Mouse (Mus musculus) kidney, postnatal 0 days (tissue): ENCODE measurements around the gene Nudt8. TPM values are rescaled to one million over a fixed set of nuclear protein-coding genes. Genes with fewer than 3 reads are reported as not detected.

Experiments used
- ATAC-seq: fragments of 200-750 bp; cut with Nextera tagmentation; replicated peaks from 2 replicates; pipeline ENCODE4 v1.8.0; 2017; ENCODE audit warnings: low read depth, moderate number of reproducible peaks, moderate TSS enrichment, moderate library complexity; ENCODE audit not compliant: low FRiP score
- DNase-seq: peaks from one replicate; pipeline ENCODE4 v3.0.0-alpha.2; 2016; ENCODE audit warnings: low spot score
- H3K27ac ChIP-seq: fragments of 300-500 bp; sonication (generic); 2 replicates; pipeline ENCODE4 v1.5.1; 2014; ENCODE audit warnings: mild to moderate bottlenecking
- H3K27me3 ChIP-seq: fragments of 300-500 bp; sonication (generic); 2 replicates; pipeline ENCODE4 v1.6.1; 2014; ENCODE audit warnings: low read length, mixed read lengths; ENCODE audit not compliant: insufficient read depth
- H3K36me3 ChIP-seq: fragments of 300-500 bp; sonication (generic); 2 replicates; pipeline ENCODE4 v1.6.1; 2014; ENCODE audit warnings: low read length, mixed read lengths; ENCODE audit not compliant: insufficient read depth
- H3K4me1 ChIP-seq: fragments of 300-500 bp; sonication (generic); replicated peaks from 2 replicates; pipeline ENCODE4 v1.6.1; 2014; ENCODE audit warnings: antibody characterized with exemption, low read length, mixed read lengths; ENCODE audit not compliant: insufficient read depth
- H3K4me2 ChIP-seq: fragments of 300-500 bp; sonication (generic); 2 replicates; pipeline ENCODE4 v1.6.1; 2014; ENCODE audit warnings: mild to moderate bottlenecking, low read length, moderate library complexity, mixed read lengths
- H3K4me3 ChIP-seq: fragments of 300-500 bp; sonication (generic); replicated peaks from 2 replicates; pipeline ENCODE4 v1.5.1; 2014; ENCODE audit warnings: low read depth, low read length
- H3K9ac ChIP-seq: fragments of 300-500 bp; sonication (generic); 2 replicates; pipeline ENCODE4 v1.6.1; 2014; ENCODE audit warnings: low read depth, low read length
- H3K9me3 ChIP-seq: fragments of 300-500 bp; sonication (generic); replicated peaks from 2 replicates; pipeline ENCODE4 v1.6.1; 2016; ENCODE audit warnings: low read length, inconsistent platforms, mixed read lengths
- CTCF ChIP-seq: IDR thresholded peaks from 2 replicates; pipeline ENCODE4 v1.5.1; 2016; ENCODE audit warnings: antibody characterized with exemption, low read depth, mild to moderate bottlenecking, moderate library complexity
- WGBS: fragments of 180-500 bp; shearing (Covaris S2); extraction: QIAGEN DNeasy Blood & Tissue Kit; methylation state at CpG from one replicate; pipeline ENCODE4 v1.1.7; 2014; 5-methylcytosine and 5-hydroxymethylcytosine counted together
- polyA plus RNA-seq: library from polyadenylated mRNA; unstranded; fragments of >200 nt; fragmentation: Nextera tagmentation; extraction: Ambion mirVana; gene quantifications from 2 replicates; pipeline ENCODE4 v1.2.1, GENCODE M21; 2015

The Nudt8 gene
- polyA plus RNA-seq, 1 experiment from 2014 or later = 52.2 TPM

- Histone ChIP-seq H3K9ac (no peak overlapping the region), H3K4me3 (no peak overlapping the region), H3K27ac (no peak overlapping the region), H3K4me2 (no peak overlapping the region), H3K36me3 (0 out of 2 replicates have a peak, but pooled peaks cover 3% of the 10 kb centered on the region), H3K27me3 (no peaks in the 10 kb centered on the region), H3K9me3 (no peaks in the 10 kb centered on the region), H3K4me1 (peaks cover 10% of the 10 kb centered on the region)
- ATAC-seq = no peak
- no peak for TF ChIP-seq CTCF
- DNase-seq = no peak
- 89% methylated on average over 3 of the region's 3 CpGs for WGBS
These were observed 8.8 kb upstream of the Nudt8 start for GRCm38 (mm10) chr19:3991562-3991961.

DNA sequence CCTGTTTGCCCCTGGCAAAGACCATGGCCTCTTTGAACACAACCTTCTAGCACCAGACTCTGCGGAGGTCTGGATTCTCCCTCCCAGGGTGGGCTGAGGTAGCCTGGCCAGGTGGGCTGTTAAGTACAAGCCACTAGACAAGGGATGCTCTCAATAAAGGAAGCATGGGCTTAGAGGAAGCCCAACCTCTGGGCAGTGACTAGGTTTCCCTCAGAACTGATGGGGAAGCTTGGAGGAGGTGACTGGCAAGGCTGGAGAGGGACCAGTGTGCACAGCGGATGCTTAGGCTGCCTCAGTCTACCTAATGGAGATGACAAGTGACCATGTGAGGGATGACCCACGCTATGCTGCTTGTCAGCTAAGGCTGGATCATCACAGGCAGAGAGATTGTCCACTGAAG is 8.4 kb upstream of the Nudt8 start:
- Histone ChIP-seq H3K27ac (no peak overlapping the region), H3K9ac (no peak overlapping the region), H3K4me2 (no peak overlapping the region), H3K9me3 (no peaks in the 10 kb centered on the region), H3K36me3 (0 out of 2 replicates have a peak, but pooled peaks cover 3% of the 10 kb centered on the region), H3K4me1 (peaks cover 9% of the 10 kb centered on the region), H3K27me3 (no peaks in the 10 kb centered on the region), H3K4me3 (no peak overlapping the region)
- DNase-seq (no peak), ATAC-seq (no peak)
- no peak for TF ChIP-seq CTCF
- WGBS = 89% methylated on average over 3 of the region's 3 CpGs

DNA sequence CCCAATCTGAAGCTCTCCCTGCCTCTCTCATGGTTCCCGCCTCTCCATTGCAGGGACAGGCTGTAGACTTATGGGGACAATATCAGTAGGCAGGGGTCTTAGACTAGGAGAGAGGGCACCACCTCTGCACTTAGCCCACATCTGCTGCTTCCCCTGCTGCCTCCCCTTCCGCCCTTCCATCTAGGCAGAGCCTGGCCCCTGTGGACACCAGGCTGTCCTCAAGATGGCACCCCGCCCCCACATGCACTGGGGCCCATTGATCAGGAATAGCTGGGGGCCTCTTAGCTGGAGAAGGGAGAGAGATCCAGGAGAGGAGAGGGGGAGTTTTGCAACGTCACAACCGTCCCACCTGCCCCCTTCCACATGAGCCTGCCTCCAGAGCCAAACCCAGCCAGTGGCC is 8.0 kb upstream of the Nudt8 start, which contains the start of gene Tbx10:
TSS of gene Tbx10 (plus strand) at position 337 of the 400 bp plus-strand sequence.
- DNase-seq (no peak), ATAC-seq (no peak)
- no peak for TF ChIP-seq CTCF
- Histone ChIP-seq H3K27ac (no peak within 1 kb of the TSS), H3K4me3 (no peak within 1 kb of the TSS), H3K36me3 (0 out of 2 replicates have a peak, but pooled peaks cover 3% of the 10 kb centered on the region), H3K4me2 (no peak within 1 kb of the TSS), H3K4me1 (peaks cover 6% of the 10 kb centered on the region), H3K9ac (no peak within 1 kb of the TSS), H3K27me3 (no peaks in the 10 kb centered on the region), H3K9me3 (no peaks in the 10 kb centered on the region)
- 52% methylated on average over 5 of the region's 5 CpGs for WGBS

DNA sequence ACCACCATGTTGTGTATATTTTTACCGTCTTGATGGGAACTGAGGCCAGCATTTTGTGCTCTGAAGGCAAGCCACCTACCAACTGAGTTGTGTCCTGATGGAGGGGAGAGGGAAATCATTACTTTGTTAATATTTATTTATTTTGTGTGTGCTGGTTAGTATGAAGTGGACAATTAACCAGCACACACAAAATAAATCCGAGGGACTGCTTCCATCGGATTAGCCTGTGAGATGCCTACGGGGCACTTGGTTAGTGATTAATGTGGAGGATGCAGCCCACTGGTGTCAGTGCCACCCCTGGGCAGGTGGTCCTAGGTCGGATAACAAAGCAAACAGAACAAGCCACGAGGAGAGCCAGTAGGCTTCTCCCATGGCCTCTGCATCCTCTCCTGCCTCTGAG is 5.4 kb upstream of the Nudt8 start:
- Histone ChIP-seq H3K4me1 (peaks cover 6% of the 10 kb centered on the region), H3K4me2 (no peak overlapping the region), H3K9me3 (no peaks in the 10 kb centered on the region), H3K27ac (peak overlapping the region; percentile 42; the same call in 1 of the 2 replicates), H3K27me3 (no peaks in the 10 kb centered on the region), H3K36me3 (no peaks in the 10 kb centered on the region), H3K4me3 (no peak overlapping the region), H3K9ac (0 out of 2 replicates have a peak overlapping the region, but pooled peaks have one; percentile 18)
- TF ChIP-seq CTCF = no peak
- DNase-seq (peak; percentile 40), ATAC-seq (no peak)
- WGBS = 32% methylated on average over 6 of the region's 6 CpGs

- H3K9ac ChIP-seq = 0 out of 2 replicates have a peak overlapping the region, but pooled peaks have one; percentile 18
- no peak for TF ChIP-seq CTCF
- H3K36me3 ChIP-seq = no peaks in the 10 kb centered on the region
- DNase-seq = no peak
- H3K4me1 ChIP-seq = peaks cover 6% of the 10 kb centered on the region
- no peak overlapping the region for H3K4me3 ChIP-seq
- 0 out of 2 replicates have a peak overlapping the region, but pooled peaks have one; percentile 25 for H3K27ac ChIP-seq
- H3K9me3 ChIP-seq = no peaks in the 10 kb centered on the region
- WGBS = 62% methylated on average over 3 of the region's 3 CpGs
- no peak for ATAC-seq
- no peaks in the 10 kb centered on the region for H3K27me3 ChIP-seq
- no peak overlapping the region for H3K4me2 ChIP-seq
These were observed 4.9 kb upstream of the Nudt8 start for GRCm38 (mm10) chr19:3995505-3995904.

DNA sequence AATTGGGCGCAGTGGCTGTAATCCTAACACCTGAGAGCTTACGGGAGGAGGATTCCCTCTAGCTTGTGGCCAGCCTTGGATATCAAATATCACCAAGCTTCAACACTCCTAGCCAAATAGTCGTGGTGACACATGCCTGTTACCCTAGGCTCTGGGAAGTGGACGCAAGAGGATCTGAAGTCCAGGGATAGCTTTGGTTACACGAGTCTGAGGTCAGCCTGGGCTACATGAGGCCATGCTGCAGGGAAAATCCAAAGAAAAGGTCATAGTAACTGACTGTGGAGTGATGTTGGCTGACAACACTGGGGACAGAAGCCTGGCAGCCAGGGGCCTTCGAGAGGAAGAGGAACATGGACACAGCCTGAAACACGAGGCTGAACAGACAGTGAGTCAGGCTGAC is 4.3 kb upstream of the Nudt8 start:
- Histone ChIP-seq H3K27ac (no peak overlapping the region), H3K9ac (no peak overlapping the region), H3K27me3 (no peaks in the 10 kb centered on the region), H3K4me3 (no peak overlapping the region), H3K36me3 (no peaks in the 10 kb centered on the region), H3K4me2 (no peak overlapping the region), H3K9me3 (no peaks in the 10 kb centered on the region), H3K4me1 (peaks cover 12% of the 10 kb centered on the region)
- WGBS = 40% methylated on average over 7 of the region's 7 CpGs
- ATAC-seq = no peak
- TF ChIP-seq CTCF = no peak
- DNase-seq = no peak

DNA sequence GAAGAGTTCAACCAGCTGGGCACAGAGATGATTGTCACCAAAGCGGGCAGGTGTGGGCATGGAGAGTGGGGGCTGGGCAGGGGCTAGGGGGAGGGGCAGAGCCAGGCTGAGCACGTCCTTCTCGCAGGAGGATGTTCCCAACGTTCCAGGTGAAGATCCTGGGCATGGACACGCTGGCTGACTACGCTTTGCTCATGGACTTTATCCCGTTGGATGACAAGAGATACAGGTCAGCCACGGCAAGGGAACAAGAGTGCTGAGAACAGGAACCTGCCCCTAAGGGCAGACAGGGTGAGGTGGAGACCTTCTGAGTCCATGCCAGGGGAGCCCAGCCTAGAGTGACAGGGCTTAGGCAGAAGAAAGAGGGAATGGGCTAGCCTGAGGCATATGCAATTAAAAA is 3.6 kb upstream of the Nudt8 start:
- no peaks in the 10 kb centered on the region for H3K27me3 ChIP-seq
- ATAC-seq = no peak
- no peak overlapping the region for H3K4me3 ChIP-seq
- no peaks in the 10 kb centered on the region for H3K36me3 ChIP-seq
- no peak for TF ChIP-seq CTCF
- peaks cover 14% of the 10 kb centered on the region for H3K4me1 ChIP-seq
- WGBS = 70% methylated on average over 8 of the region's 8 CpGs
- no peak overlapping the region for H3K4me2 ChIP-seq
- no peaks in the 10 kb centered on the region for H3K9me3 ChIP-seq
- no peak for DNase-seq
- H3K27ac ChIP-seq = no peak overlapping the region
- no peak overlapping the region for H3K9ac ChIP-seq
